Mouse (Mus musculus): ENCODE measurements around the gene Stoml1.

DNA sequence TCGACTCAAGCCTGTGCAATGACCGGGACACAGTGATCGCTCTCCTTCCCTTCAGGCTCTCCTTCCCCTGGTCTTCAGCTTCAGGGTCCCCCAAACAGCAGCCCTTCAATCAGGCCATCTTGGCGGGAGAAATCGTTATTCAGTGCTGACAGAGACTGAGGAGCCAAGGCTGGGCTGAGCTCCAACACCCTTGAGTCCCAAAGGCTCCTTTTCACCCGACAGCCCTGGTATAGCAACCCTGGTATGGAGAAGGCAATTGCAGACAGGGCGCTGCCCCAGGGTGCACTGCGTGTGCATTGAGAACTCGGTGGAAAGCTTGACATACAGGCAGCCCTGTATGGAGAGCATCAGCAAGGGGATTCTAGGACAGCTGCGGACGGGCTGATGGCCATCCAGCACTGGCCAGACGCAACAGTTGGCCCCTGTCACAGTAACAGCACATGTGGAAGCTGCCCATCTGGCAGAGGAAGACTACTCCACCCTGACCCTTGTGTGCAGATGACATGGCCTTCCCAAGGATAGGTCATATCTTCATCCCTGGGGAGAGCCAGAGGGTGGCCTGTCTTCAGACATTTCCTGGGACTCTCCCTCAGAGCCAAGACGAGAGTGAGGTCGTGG lies 57.2 kb downstream of the Stoml1 start:
- no peak for TF ChIP-seq POLR2A (IDR thresholded peaks at IDR 0.05; ENCODE audit: low read depth, low read length)
- TF ChIP-seq CTCF (IDR thresholded peaks at IDR 0.05; ENCODE audit: extremely low read depth, insufficient read depth, insufficient read length, insufficient replicate concordance) = no peak

All from spleen, adult 2 months (tissue).